ENCODE assay signal across 23 mouse cellular contexts in the genomic region with DNA sequence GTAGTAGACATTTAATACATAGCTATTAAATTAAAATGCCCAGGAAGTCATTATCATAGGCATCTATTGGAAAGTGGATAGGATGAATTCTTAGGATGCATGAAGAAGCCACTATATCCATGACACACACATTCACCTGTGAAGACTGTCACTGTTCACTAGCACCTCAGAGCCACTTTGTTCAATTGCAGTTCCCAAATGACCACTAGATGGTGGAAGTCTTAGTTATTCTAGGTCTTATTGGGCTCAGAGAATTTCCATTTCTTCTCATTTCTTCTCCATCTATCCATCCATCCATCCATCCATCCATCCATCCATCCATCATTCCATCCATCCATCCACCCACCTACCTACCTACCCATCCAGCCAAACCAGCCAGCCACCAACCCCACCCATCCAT.
DNase-seq lines count a peak whose midpoint lies in the region; ATAC-seq and TF ChIP-seq lines count a peak whose summit lies in the region.
"Had no signal": no experiment of that assay in that cellular context is flagged by ENCODE, and none has a peak within 500 bp of the region (broad histone marks: within the 10 kb centered on the region; RNA-seq: fewer than 3 reads in every experiment).

No protein-coding gene starts in this region.

- no peak overlapping the region for H3K27ac ChIP-seq in embryonic facial prominence, embryonic 11.5 days (replicated peaks; ENCODE audit: low read depth, low read length)
- H3K27ac ChIP-seq in embryonic facial prominence, embryonic 10.5 days (replicated peaks), result no peak overlapping the region
- H3K27ac ChIP-seq in lung, embryonic 14.5 days (ENCODE audit: low read depth), result no peak overlapping the region
- H3K27ac ChIP-seq in gastrocnemius, adult 2 months, result no peak overlapping the region
- H3K27ac ChIP-seq: embryonic facial prominence, embryonic 15.5 days; forebrain, embryonic 10.5 days; hindbrain, embryonic 15.5 days; macrophage; midbrain, embryonic 13.5 days had no signal

- peak; percentile 8 for DNase-seq in embryonic facial prominence, embryonic 11.5 days (ENCODE audit: low spot score)
- no peak for DNase-seq in embryonic facial prominence, embryonic 10.5 days (ENCODE audit: low spot score)
- DNase-seq in lung, embryonic 14.5 days, result peak; percentile 3
- DNase-seq in lung, postnatal 10 days, result no peak
- no peak for DNase-seq in Patski (ENCODE audit: low read depth, low spot score)
- no peak for DNase-seq in gastrocnemius, adult 2 months
- no peak for DNase-seq in thymus, postnatal 0 days (ENCODE audit: low spot score)
- DNase-seq: B cell, adult 2 months; gastrocnemius, postnatal 14 days; heart, postnatal 10 days; kidney, adult 18-20 months; kidney, postnatal 25 days; layer of hippocampus, adult 9-11 months; liver; liver, postnatal 0 days; thymus, postnatal 4 days had no signal

- H3K4me2 ChIP-seq in embryonic facial prominence, embryonic 11.5 days (ENCODE audit: low read depth, low read length), result no peak overlapping the region
- no peak overlapping the region for H3K4me2 ChIP-seq in lung, embryonic 14.5 days
- H3K4me2 ChIP-seq: embryonic facial prominence, embryonic 15.5 days; hindbrain, embryonic 15.5 days; midbrain, embryonic 13.5 days had no signal

- no peak for ATAC-seq in embryonic facial prominence, embryonic 11.5 days (replicated peaks; ENCODE audit: insufficient number of reproducible peaks, low FRiP score, low TSS enrichment, low read depth)
- no peak for ATAC-seq in lung, embryonic 14.5 days (ENCODE audit: insufficient read depth)
- ATAC-seq in Patski, result no peak
- ATAC-seq: activated CD4-positive, CD25-positive, alpha-beta regulatory T cell, adult 4 months; liver, postnatal 0 days; midbrain, embryonic 13.5 days had no signal

- peak; percentile 40; the same call in 1 of the 2 replicates for TF ChIP-seq CTCF in lung, embryonic 14.5 days (IDR thresholded peaks at IDR 0.05; ENCODE audit: low read depth)
- peak; percentile 10 for TF ChIP-seq CTCF in Patski (IDR thresholded peaks at IDR 0.05)
- no peak for TF ChIP-seq CTCF in gastrocnemius, adult 2 months (IDR thresholded peaks at IDR 0.05)

- no peaks in the 10 kb centered on the region for H3K9me3 ChIP-seq in embryonic facial prominence, embryonic 11.5 days (replicated peaks; ENCODE audit: control insufficient read depth, low read length)
- H3K9me3 ChIP-seq in embryonic facial prominence, embryonic 10.5 days, result no peaks in the 10 kb centered on the region
- no peaks in the 10 kb centered on the region for H3K9me3 ChIP-seq in lung, embryonic 14.5 days (ENCODE audit: low read depth, low read length)
- H3K9me3 ChIP-seq: embryonic facial prominence, embryonic 15.5 days; forebrain, embryonic 10.5 days; hindbrain, embryonic 15.5 days; midbrain, embryonic 13.5 days had no signal

- H3K4me3 ChIP-seq in embryonic facial prominence, embryonic 11.5 days (ENCODE audit: low read depth, low read length), result no peak overlapping the region
- H3K4me3 ChIP-seq in embryonic facial prominence, embryonic 10.5 days, result no peak overlapping the region
- H3K4me3 ChIP-seq in lung, embryonic 14.5 days (ENCODE audit: low read depth, low read length), result no peak overlapping the region
- no peak overlapping the region for H3K4me3 ChIP-seq in gastrocnemius, adult 2 months
- H3K4me3 ChIP-seq: embryonic facial prominence, embryonic 15.5 days; forebrain, embryonic 10.5 days; hindbrain, embryonic 15.5 days; midbrain, embryonic 13.5 days had no signal

- H3K27me3 ChIP-seq in embryonic facial prominence, embryonic 11.5 days (ENCODE audit: control insufficient read depth, insufficient read depth, low read length), result no peaks in the 10 kb centered on the region
- no peaks in the 10 kb centered on the region for H3K27me3 ChIP-seq in embryonic facial prominence, embryonic 10.5 days (replicated peaks; ENCODE audit: low read depth, poor library complexity, severe bottlenecking)
- no peaks in the 10 kb centered on the region for H3K27me3 ChIP-seq in lung, embryonic 14.5 days (ENCODE audit: insufficient read depth, low read length)
- H3K27me3 ChIP-seq in Patski, result no peaks in the 10 kb centered on the region
- H3K27me3 ChIP-seq: embryonic facial prominence, embryonic 15.5 days; hindbrain, embryonic 15.5 days; midbrain, embryonic 13.5 days had no signal

- H3K36me3 ChIP-seq in embryonic facial prominence, embryonic 11.5 days (replicated peaks; ENCODE audit: control insufficient read depth, insufficient read depth, low read depth, low read length), result no peaks in the 10 kb centered on the region
- no peaks in the 10 kb centered on the region for H3K36me3 ChIP-seq in embryonic facial prominence, embryonic 10.5 days (replicated peaks)
- H3K36me3 ChIP-seq in lung, embryonic 14.5 days (ENCODE audit: insufficient read depth), result no peaks in the 10 kb centered on the region
- H3K36me3 ChIP-seq: embryonic facial prominence, embryonic 15.5 days; forebrain, embryonic 10.5 days; G1E; hindbrain, embryonic 15.5 days; midbrain, embryonic 13.5 days had no signal

- POLR2A ChIA-PET in Patski (lab: Charles Lee), result no interaction called here

- CTCF ChIA-PET in Patski (lab: Charles Lee), result interaction anchor here (0.6 kb wide), 1 partner anchor 77 kb away, joined by 3 read pairs; no protein-coding TSS in a partner anchor

- in situ Hi-C loops in Patski (cut with MboI; ENCODE audit: low pct_unique_long_range_greater_than_20kb), result no loop called here

- no peaks in the 10 kb centered on the region for H3K4me1 ChIP-seq in embryonic facial prominence, embryonic 11.5 days (ENCODE audit: control insufficient read depth, insufficient read depth, low read length)
- no peaks in the 10 kb centered on the region for H3K4me1 ChIP-seq in embryonic facial prominence, embryonic 10.5 days
- H3K4me1 ChIP-seq in lung, embryonic 14.5 days (ENCODE audit: insufficient read depth), result no peaks in the 10 kb centered on the region
- H3K4me1 ChIP-seq: embryonic facial prominence, embryonic 15.5 days; forebrain, embryonic 10.5 days; hindbrain, embryonic 15.5 days; midbrain, embryonic 13.5 days had no signal

- intact Hi-C loops in gastrocnemius, adult 2 months (cut with DNase I), result no loop called here

- H3K9ac ChIP-seq in embryonic facial prominence, embryonic 11.5 days (replicated peaks; ENCODE audit: low read length), result no peak overlapping the region
- H3K9ac ChIP-seq in lung, embryonic 14.5 days, result no peak overlapping the region
- H3K9ac ChIP-seq: embryonic facial prominence, embryonic 15.5 days; hindbrain, embryonic 15.5 days; liver, postnatal 0 days; midbrain, embryonic 13.5 days had no signal

Comparison
In these comparisons a context has a peak if more than half of its experiments do, and no peak if none do; other contexts are left out.
1. DNase-seq: peak in embryonic facial prominence, embryonic 11.5 days (single experiment) and lung, embryonic 14.5 days (single experiment); none in embryonic facial prominence, embryonic 10.5 days (single experiment), lung, postnatal 10 days (single experiment), Patski (single experiment), gastrocnemius, adult 2 months (single experiment) and thymus, postnatal 0 days (single experiment).